Mouse (Mus musculus) heart, embryonic 14.5 days (tissue): ENCODE measurements at regions not wholly inside any gene's neighbourhood (a gene's known extent, or its start where the extent isn't known, plus 50 kb on each side); places are given as distances from the start of the nearest gene placed in this dataset.

ENCODE experiments used
- ATAC-seq: fragments of 200-750 bp; cut with Nextera tagmentation; 2 replicates; pipeline ENCODE4 v1.8.0; 2017; ENCODE audit warnings: low read depth, moderate TSS enrichment; ENCODE audit not compliant: insufficient number of reproducible peaks, insufficient read depth, low FRiP score
- H3K27ac ChIP-seq, 2 experiments: fragments of 200-500 bp in 1 of 2; fragments of 300-500 bp in 1 of 2; sonication (generic) in 1 of 2; replicated peaks in 1 of 2; 2 replicates each; pipeline ENCODE4 v1.5.1; 2012 to 2014; ENCODE audit warnings: low read depth in 2 of 2, low read length in 2 of 2, control low read depth in 1 of 2, mild to moderate bottlenecking in 1 of 2, mixed read lengths in 1 of 2; ENCODE audit not compliant: control insufficient read depth in 1 of 2, insufficient read depth in 1 of 2
- H3K27me3 ChIP-seq: fragments of 300-500 bp; sonication (generic); 2 replicates; pipeline ENCODE4 v1.6.1; 2014; ENCODE audit warnings: mild to moderate bottlenecking, low read length, control low read depth; ENCODE audit not compliant: control insufficient read depth, insufficient read depth
- H3K36me3 ChIP-seq: fragments of 300-500 bp; sonication (generic); 2 replicates; pipeline ENCODE4 v1.6.1; 2014; ENCODE audit warnings: mild to moderate bottlenecking, control low read depth, low read length, mixed read lengths; ENCODE audit not compliant: control insufficient read depth, insufficient read depth
- H3K4me1 ChIP-seq, 2 experiments: fragments of 200-500 bp in 1 of 2; fragments of 300-500 bp in 1 of 2; sonication (generic) in 1 of 2; 2 replicates each; pipeline ENCODE4 v1.6.1; 2012 to 2014; ENCODE audit warnings: low read length in 2 of 2, control low read depth in 1 of 2, mixed read lengths in 1 of 2; ENCODE audit not compliant: control insufficient read depth in 2 of 2, insufficient read depth in 2 of 2
- H3K4me2 ChIP-seq: fragments of 300-500 bp; sonication (generic); 2 replicates; pipeline ENCODE4 v1.6.1; 2014; ENCODE audit warnings: mild to moderate bottlenecking, low read length
- H3K4me3 ChIP-seq, 2 experiments: fragments of 200-500 bp in 1 of 2; fragments of 300-500 bp in 1 of 2; sonication (generic) in 1 of 2; 2 replicates each; pipeline ENCODE4 v1.5.1; 2012 to 2014; ENCODE audit warnings: low read length in 2 of 2, mild to moderate bottlenecking in 2 of 2, control low read depth in 1 of 2, low read depth in 1 of 2, moderate library complexity in 1 of 2; ENCODE audit not compliant: control insufficient read depth in 1 of 2, insufficient read depth in 1 of 2
- H3K9ac ChIP-seq: fragments of 300-500 bp; sonication (generic); 2 replicates; pipeline ENCODE4 v1.6.1; 2014; ENCODE audit warnings: mild to moderate bottlenecking, low read length
- H3K9me3 ChIP-seq: fragments of 300-500 bp; sonication (generic); 2 replicates; pipeline ENCODE4 v1.6.1; 2016; ENCODE audit warnings: low read length, control low read depth; ENCODE audit not compliant: control insufficient read depth
- WGBS: fragments of 180-500 bp; shearing (Covaris S2); extraction: QIAGEN DNeasy Blood & Tissue Kit; methylation state at CpG from one replicate; pipeline ENCODE4 v1.1.7; 2014; 5-methylcytosine and 5-hydroxymethylcytosine counted together

GRCm38 (mm10) chr8:30797341-30797740, 2631.2 kb upstream of the 5930422O12Rik start:
- Histone ChIP-seq H3K9me3 (no peaks in the 10 kb centered on the region), H3K4me2 (no peak overlapping the region), H3K9ac (no peak overlapping the region), H3K27me3 (no peaks in the 10 kb centered on the region), H3K4me3 (no peak overlapping the region), H3K4me1 (no peaks in the 10 kb centered on the region), H3K27ac (no peak overlapping the region), H3K36me3 (no peaks in the 10 kb centered on the region)
- WGBS: 87% methylated on average over 1 of the region's 1 CpGs
- no peak for ATAC-seq

GRCm38 (mm10) chr8:30817028-30817427, 2611.5 kb upstream of the 5930422O12Rik start:
- WGBS: 87% methylated on average over 5 of the region's 5 CpGs
- no peak for ATAC-seq
- H3K9ac ChIP-seq: no peak overlapping the region

GRCm38 (mm10) chr8:30822835-30823587, 2605.5 kb upstream of the 5930422O12Rik start:
- Histone ChIP-seq H3K36me3 (no peaks in the 10 kb centered on the region), H3K4me3 (no peak overlapping the region), H3K9ac (no peak overlapping the region), H3K27ac (no peak overlapping the region), H3K4me2 (no peak overlapping the region), H3K9me3 (no peaks in the 10 kb centered on the region), H3K27me3 (no peaks in the 10 kb centered on the region), H3K4me1 (peaks cover 0 to 9% of the 10 kb centered on the region in 2 experiments; a peak in 1 of 4 replicates)
- 88% methylated on average over 25 of the region's 25 CpGs for WGBS
- ATAC-seq: no peak

More at GRCm38 (mm10) chr8:30817028-30817427, 2611.5 kb upstream of the 5930422O12Rik start:
- Histone ChIP-seq H3K27ac (no peak overlapping the region), H3K4me2 (no peak overlapping the region), H3K4me3 (no peak overlapping the region), H3K9me3 (no peaks in the 10 kb centered on the region), H3K27me3 (no peaks in the 10 kb centered on the region), H3K4me1 (peaks cover 0 to 9% of the 10 kb centered on the region in 2 experiments; a peak in 1 of 4 replicates), H3K36me3 (no peaks in the 10 kb centered on the region)

- no peak overlapping the region for H3K4me2 ChIP-seq
- H3K4me1 ChIP-seq: peaks cover 0 to 9% of the 10 kb centered on the region in 2 experiments; a peak in 1 of 4 replicates
- H3K36me3 ChIP-seq: no peaks in the 10 kb centered on the region
- H3K27me3 ChIP-seq: no peaks in the 10 kb centered on the region
- no peak overlapping the region for H3K9ac ChIP-seq
- 90% methylated on average over 11 of the region's 11 CpGs for WGBS
- no peak overlapping the region for H3K4me3 ChIP-seq
- no peak for ATAC-seq
- H3K9me3 ChIP-seq: no peaks in the 10 kb centered on the region
- no peak overlapping the region for H3K27ac ChIP-seq
These were observed 2604.9 kb upstream of the 5930422O12Rik start for GRCm38 (mm10) chr8:30823588-30823938.

GRCm38 (mm10) chr8:30826021-30826420, 2602.5 kb upstream of the 5930422O12Rik start:
- WGBS: 79% methylated on average over 4 of the region's 4 CpGs
- H3K4me2 ChIP-seq: no peak overlapping the region
- no peak for ATAC-seq
- no peak overlapping the region for H3K4me3 ChIP-seq
- peaks cover 0 to 9% of the 10 kb centered on the region in 2 experiments; a peak in 1 of 4 replicates for H3K4me1 ChIP-seq
- no peaks in the 10 kb centered on the region for H3K27me3 ChIP-seq
- H3K36me3 ChIP-seq: no peaks in the 10 kb centered on the region
- H3K9ac ChIP-seq: no peak overlapping the region
- no peaks in the 10 kb centered on the region for H3K9me3 ChIP-seq
- no peak overlapping the region for H3K27ac ChIP-seq

- no peaks in the 10 kb centered on the region for H3K4me1 ChIP-seq
- H3K27me3 ChIP-seq: no peaks in the 10 kb centered on the region
- no peaks in the 10 kb centered on the region for H3K9me3 ChIP-seq
- no peaks in the 10 kb centered on the region for H3K36me3 ChIP-seq
- no peak overlapping the region for H3K27ac ChIP-seq
- no peak for ATAC-seq
- WGBS: 86% methylated on average over 8 of the region's 8 CpGs
- no peak overlapping the region for H3K9ac ChIP-seq
- H3K4me2 ChIP-seq: no peak overlapping the region
- H3K4me3 ChIP-seq: no peak overlapping the region
These were observed 2590.5 kb upstream of the 5930422O12Rik start for GRCm38 (mm10) chr8:30838056-30838455.

- no peak overlapping the region for H3K27ac ChIP-seq
- no peak overlapping the region for H3K4me2 ChIP-seq
- no peaks in the 10 kb centered on the region for H3K27me3 ChIP-seq
- WGBS: 50% methylated on average over 8 of the region's 8 CpGs
- no peak overlapping the region for H3K4me3 ChIP-seq
- no peaks in the 10 kb centered on the region for H3K9me3 ChIP-seq
- H3K9ac ChIP-seq: no peak overlapping the region
- H3K4me1 ChIP-seq: no peaks in the 10 kb centered on the region
- no peaks in the 10 kb centered on the region for H3K36me3 ChIP-seq
- ATAC-seq: no peak
These were observed 2588.4 kb upstream of the 5930422O12Rik start for GRCm38 (mm10) chr8:30840064-30840463.

- H3K27me3 ChIP-seq: no peaks in the 10 kb centered on the region
- no peak overlapping the region for H3K9ac ChIP-seq
- H3K36me3 ChIP-seq: no peaks in the 10 kb centered on the region
- H3K4me2 ChIP-seq: no peak overlapping the region
- ATAC-seq: no peak
- H3K4me1 ChIP-seq: no peaks in the 10 kb centered on the region
- no peaks in the 10 kb centered on the region for H3K9me3 ChIP-seq
- no peak overlapping the region for H3K27ac ChIP-seq
- no peak overlapping the region for H3K4me3 ChIP-seq
- 55% methylated on average over 4 of the region's 4 CpGs for WGBS
These were observed 2565.5 kb upstream of the 5930422O12Rik start for GRCm38 (mm10) chr8:30863017-30863416.
